Comparison of ENCODE assay signal across 10 mouse cellular contexts in the genomic region with DNA sequence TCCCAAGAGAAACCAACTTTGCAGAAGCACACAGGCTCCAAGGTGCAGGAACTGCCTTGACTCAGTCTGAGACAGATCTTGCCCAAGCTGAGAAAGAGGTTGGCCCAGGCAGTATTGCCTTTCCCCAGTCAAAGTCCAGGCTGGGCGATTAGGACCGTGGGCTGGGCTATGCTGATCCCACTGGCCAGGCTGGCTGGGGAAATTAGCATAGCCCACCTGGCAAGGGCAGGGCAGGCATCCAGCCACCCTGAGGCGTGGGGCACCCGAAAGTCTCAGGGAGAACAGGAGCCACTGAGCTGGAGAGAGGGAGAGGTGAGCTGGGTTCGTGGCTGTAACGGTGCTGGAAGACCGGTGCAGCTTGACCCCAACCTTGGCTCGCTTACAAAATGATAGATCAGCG. TPM values are rescaled to one million over a fixed set of nuclear protein-coding genes. Genes with fewer than 3 reads are reported as not detected.
DNase-seq lines count a peak whose midpoint lies in the region; ATAC-seq and TF ChIP-seq lines count a peak whose summit lies in the region.
"Had no signal": no experiment of that assay in that cellular context is flagged by ENCODE, and none has a peak within 500 bp of the region (broad histone marks: within the 10 kb centered on the region; RNA-seq: fewer than 3 reads in every experiment).

No protein-coding gene starts in this region.

- no peak overlapping the region for H3K27ac ChIP-seq in heart, embryonic 10.5 days
- no peak overlapping the region for H3K27ac ChIP-seq in lung, embryonic 15.5 days
- H3K27ac ChIP-seq in forebrain, embryonic 14.5 days (ENCODE audit: low read depth, low read length) = no peak overlapping the region
- no peak overlapping the region for H3K27ac ChIP-seq in liver, postnatal 0 days (ENCODE audit: low read depth)

- H3K4me1 ChIP-seq in heart, embryonic 10.5 days = peaks cover 25% of the 10 kb centered on the region
- H3K4me1 ChIP-seq in lung, embryonic 15.5 days = 0 out of 2 replicates have a peak, but pooled peaks cover 5% of the 10 kb centered on the region
- H3K4me1 ChIP-seq in forebrain, embryonic 14.5 days (ENCODE audit: control insufficient read depth, insufficient read depth, low read length) = no peaks in the 10 kb centered on the region
- H3K4me1 ChIP-seq in liver, postnatal 0 days (ENCODE audit: insufficient read depth) = peaks cover 6% of the 10 kb centered on the region; the same call in 1 of the 2 replicates

- no peaks in the 10 kb centered on the region for H3K9me3 ChIP-seq in heart, embryonic 10.5 days
- H3K9me3 ChIP-seq in lung, embryonic 15.5 days = no peaks in the 10 kb centered on the region
- H3K9me3 ChIP-seq in forebrain, embryonic 14.5 days (replicated peaks; ENCODE audit: control insufficient read depth, low read length) = no peaks in the 10 kb centered on the region
- H3K9me3 ChIP-seq in liver, postnatal 0 days (ENCODE audit: low read length) = no peaks in the 10 kb centered on the region

- peak; percentile 47; the same call in 1 of the 2 replicates for ATAC-seq in lung, embryonic 15.5 days (ENCODE audit: borderline replicate concordance, extremely low read depth, low FRiP score, low TSS enrichment)
- peak; percentile 44; the same call in 1 of the 2 replicates for ATAC-seq in forebrain, embryonic 14.5 days
- peak; percentile 15; the same call in 1 of the 2 replicates for ATAC-seq in liver, postnatal 0 days

- WGBS in heart, embryonic 10.5 days = 29% methylated on average over 9 of the region's 9 CpGs
- 30% methylated on average over 9 of the region's 9 CpGs for WGBS in lung, embryonic 15.5 days
- 36% methylated on average over 9 of the region's 9 CpGs for WGBS in forebrain, embryonic 14.5 days
- WGBS in liver, postnatal 0 days (ENCODE audit: insufficient replicate concordance) = 37% methylated on average over 9 of the region's 9 CpGs

- peak overlapping the region; percentile 19; the same call in 1 of the 2 replicates for H3K4me3 ChIP-seq in heart, embryonic 10.5 days
- no peak overlapping the region for H3K4me3 ChIP-seq in lung, embryonic 15.5 days
- H3K4me3 ChIP-seq in forebrain, embryonic 14.5 days (ENCODE audit: low read depth, low read length) = no peak overlapping the region
- H3K4me3 ChIP-seq in liver, postnatal 0 days (ENCODE audit: low read depth, low read length) = no peak overlapping the region

- H3K27me3 ChIP-seq in heart, embryonic 10.5 days (ENCODE audit: insufficient read depth, poor library complexity, severe bottlenecking) = peaks cover 25% of the 10 kb centered on the region; the same call in 1 of the 2 replicates
- no peaks in the 10 kb centered on the region for H3K27me3 ChIP-seq in lung, embryonic 15.5 days
- H3K27me3 ChIP-seq in forebrain, embryonic 14.5 days (replicated peaks; ENCODE audit: control insufficient read depth, insufficient read depth, low read length) = no peaks in the 10 kb centered on the region
- no peaks in the 10 kb centered on the region for H3K27me3 ChIP-seq in liver, postnatal 0 days (ENCODE audit: insufficient read depth, low read length)

- no peak for DNase-seq in heart, embryonic 10.5 days (ENCODE audit: low spot score)
- DNase-seq in heart, postnatal 10 days = no peak
- DNase-seq in lung, postnatal 36 days = no peak
- no peak for DNase-seq in forebrain, embryonic 14.5 days (ENCODE audit: low spot score)
- DNase-seq in liver, postnatal 0 days = no peak
- DNase-seq in gastrocnemius, postnatal 4 days (ENCODE audit: low spot score in 2 of 2) = no peak
- no peak for DNase-seq in right cerebral cortex, postnatal 25 days

- intact Hi-C loops in heart, postnatal 10 days (cut with DNase I) = loop anchor here (1.0 to 10.0 kb wide), 3 partner anchors 145 to 397 kb away; partner anchors contain the start of gene Degs1

- TF ChIP-seq CTCF in liver, postnatal 0 days (IDR thresholded peaks at IDR 0.05; ENCODE audit: low read depth) = no peak

- no peak for TF ChIP-seq EP300 in liver, postnatal 0 days (IDR thresholded peaks at IDR 0.05; ENCODE audit: low read depth)

- H3K4me2 ChIP-seq in lung, embryonic 15.5 days = peak overlapping the region; percentile 19; the same call in 1 of the 2 replicates
- no peak overlapping the region for H3K4me2 ChIP-seq in forebrain, embryonic 14.5 days (ENCODE audit: low read length)
- H3K4me2 ChIP-seq in liver, postnatal 0 days (ENCODE audit: low read depth, low read length) = peak overlapping the region; percentile 30

- no peaks in the 10 kb centered on the region for H3K36me3 ChIP-seq in heart, embryonic 10.5 days
- no peaks in the 10 kb centered on the region for H3K36me3 ChIP-seq in lung, embryonic 15.5 days
- H3K36me3 ChIP-seq in forebrain, embryonic 14.5 days (ENCODE audit: control insufficient read depth, insufficient read depth, low read length) = no peaks in the 10 kb centered on the region
- no peaks in the 10 kb centered on the region for H3K36me3 ChIP-seq in liver, postnatal 0 days (replicated peaks; ENCODE audit: insufficient read depth, low read length)

- H3K9ac ChIP-seq in lung, embryonic 15.5 days = no peak overlapping the region
- no peak overlapping the region for H3K9ac ChIP-seq in forebrain, embryonic 14.5 days (ENCODE audit: low read length)
- H3K9ac ChIP-seq in liver, postnatal 0 days (replicated peaks) = no peak overlapping the region

RNA-seq across cellular contexts. Expression of gene Srp9, which starts 15.4 kb away (rescaled TPM):
- 121 and 128 TPM in 2 replicates for polyA plus RNA-seq in heart, embryonic 10.5 days (2016; fragmentation: Nextera tagmentation; extraction: Ambion mirVana)
- total RNA-seq in heart, postnatal 10 days (2021) = 10 to 100 TPM; 48.1 to 49.0 TPM
- polyA plus RNA-seq in lung, embryonic 15.5 days (2015; fragmentation: Nextera tagmentation; extraction: Ambion mirVana) = 132 and 143 TPM in 2 replicates
- polyA plus RNA-seq in forebrain, embryonic 14.5 days (2014; fragmentation: Nextera tagmentation; extraction: Ambion mirVana) = 155 and 158 TPM in 2 replicates
- polyA plus RNA-seq in liver, postnatal 0 days (2015; fragmentation: Nextera tagmentation; extraction: Ambion mirVana) = 109 and 119 TPM in 2 replicates
- total RNA-seq in gastrocnemius, postnatal 4 days (2021) = 10 to 100 TPM; 50.6 to 53.4 TPM

RNA-seq across cellular contexts. Expression of gene Vmn1r1, which starts 24.3 kb away (rescaled TPM):
- not detected in 2 replicates for polyA plus RNA-seq in heart, embryonic 10.5 days (2016; fragmentation: Nextera tagmentation; extraction: Ambion mirVana)
- total RNA-seq in heart, postnatal 10 days (2021) = not detected
- polyA plus RNA-seq in lung, embryonic 15.5 days (2015; fragmentation: Nextera tagmentation; extraction: Ambion mirVana) = not detected in 2 replicates
- not detected in 2 replicates for polyA plus RNA-seq in forebrain, embryonic 14.5 days (2014; fragmentation: Nextera tagmentation; extraction: Ambion mirVana)
- polyA plus RNA-seq in liver, postnatal 0 days (2015; fragmentation: Nextera tagmentation; extraction: Ambion mirVana) = not detected in 2 replicates
- total RNA-seq in gastrocnemius, postnatal 4 days (2021) = not detected
- total RNA-seq: heart, postnatal 14 days; left cerebral cortex, adult 8-10 months had no signal
